Mouse (Mus musculus) midbrain, embryonic 16.5 days (tissue): ENCODE results near the gene Add1. TPM values are rescaled to one million over a fixed set of nuclear protein-coding genes. Genes with fewer than 3 reads are reported as not detected.

Source experiments
- ATAC-seq: fragments of 200-750 bp; cut with Nextera tagmentation; 2 replicates; pipeline ENCODE4 v1.8.0; 2017; ENCODE audit warnings: moderate TSS enrichment
- H3K27ac ChIP-seq: fragments of 300-500 bp; sonication (generic); 2 replicates; pipeline ENCODE4 v1.5.1; 2014; ENCODE audit warnings: mild to moderate bottlenecking, low read length, mixed read lengths
- H3K27me3 ChIP-seq: fragments of 300-500 bp; sonication (generic); 2 replicates; pipeline ENCODE4 v1.6.1; 2014; ENCODE audit warnings: low read depth, low read length, mixed read lengths; ENCODE audit not compliant: control insufficient read depth, insufficient read depth
- H3K36me3 ChIP-seq: fragments of 300-500 bp; sonication (generic); 2 replicates; pipeline ENCODE4 v1.6.1; 2014; ENCODE audit warnings: mild to moderate bottlenecking, low read length, moderate library complexity, mixed read lengths; ENCODE audit not compliant: control insufficient read depth, insufficient read depth
- H3K4me1 ChIP-seq: fragments of 300-500 bp; sonication (generic); 2 replicates; pipeline ENCODE4 v1.6.1; 2014; ENCODE audit warnings: mild to moderate bottlenecking, low read length, mixed read lengths; ENCODE audit not compliant: control insufficient read depth, insufficient read depth
- H3K4me2 ChIP-seq: fragments of 300-500 bp; sonication (generic); 2 replicates; pipeline ENCODE4 v1.6.1; 2014; ENCODE audit warnings: mild to moderate bottlenecking, low read length, mixed read lengths
- H3K4me3 ChIP-seq: fragments of 300-500 bp; sonication (generic); 2 replicates; pipeline ENCODE4 v1.5.1; 2014; ENCODE audit warnings: low read depth, mild to moderate bottlenecking, low read length, moderate library complexity, mixed read lengths
- H3K9ac ChIP-seq: fragments of 300-500 bp; sonication (generic); 2 replicates; pipeline ENCODE4 v1.6.1; 2014; ENCODE audit warnings: low read depth, low read length, mixed read lengths
- H3K9me3 ChIP-seq: fragments of 300-500 bp; sonication (generic); replicated peaks from 2 replicates; pipeline ENCODE4 v1.6.1; 2014; ENCODE audit warnings: mild to moderate bottlenecking, low read length, mixed read lengths; ENCODE audit not compliant: control insufficient read depth, poor library complexity, severe bottlenecking
- WGBS: fragments of 180-500 bp; shearing (Covaris S2); extraction: QIAGEN DNeasy Blood & Tissue Kit; methylation state at CpG from one replicate; pipeline ENCODE4 v1.1.7; 2014; 5-methylcytosine and 5-hydroxymethylcytosine counted together
- microRNA-seq: library from miRNA; unstranded; fragments of <30 nt; microRNA quantifications from one replicate; pipeline ENCODE4, GENCODE M21; 2017
- polyA plus RNA-seq: library from polyadenylated mRNA; unstranded; fragments of >200 nt; fragmentation: Nextera tagmentation; extraction: Ambion mirVana; gene quantifications from 2 replicates; pipeline ENCODE4 v1.2.1, GENCODE M21; 2015

Add1 gene
- polyA plus RNA-seq, 1 experiment from 2014 or later: 203 TPM

- no peak for ATAC-seq
- Histone ChIP-seq H3K27ac (no peak overlapping the region), H3K4me2 (no peak overlapping the region), H3K4me1 (peaks cover 8% of the 10 kb centered on the region), H3K4me3 (no peak overlapping the region), H3K27me3 (no peaks in the 10 kb centered on the region), H3K9me3 (no peaks in the 10 kb centered on the region), H3K36me3 (no peaks in the 10 kb centered on the region), H3K9ac (no peak overlapping the region)
- WGBS: 97% methylated on average over 2 of the region's 2 CpGs
These were observed 89.8 kb downstream of the Add1 start for GRCm38 (mm10) chr5:34663231-34663630.

DNA sequence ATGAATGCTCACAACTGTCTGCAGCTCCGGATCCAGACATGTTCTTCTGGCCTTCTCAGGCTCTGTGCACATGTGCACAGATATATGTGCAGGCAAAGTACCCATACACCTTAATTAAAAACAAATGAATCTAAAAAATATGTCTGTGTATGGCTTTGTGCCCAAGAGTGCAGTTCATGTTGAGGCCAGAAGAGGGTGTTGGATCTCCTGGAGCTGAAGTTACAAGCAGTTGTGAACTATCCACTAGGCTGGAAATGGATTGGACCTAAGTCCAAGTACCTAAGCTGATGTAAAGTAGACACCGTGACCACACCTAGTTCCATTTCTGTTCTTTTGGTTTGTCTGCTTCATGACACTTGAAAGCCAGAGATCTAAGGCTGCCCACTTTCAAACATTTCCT lies 96.0 kb downstream of the Add1 start:
- Histone ChIP-seq H3K4me3 (no peak overlapping the region), H3K27ac (no peak overlapping the region), H3K9ac (no peak overlapping the region), H3K4me1 (no peaks in the 10 kb centered on the region), H3K4me2 (no peak overlapping the region), H3K9me3 (no peaks in the 10 kb centered on the region), H3K36me3 (no peaks in the 10 kb centered on the region), H3K27me3 (no peaks in the 10 kb centered on the region)
- ATAC-seq: no peak
- 80% methylated on average over 2 of the region's 2 CpGs for WGBS

DNA sequence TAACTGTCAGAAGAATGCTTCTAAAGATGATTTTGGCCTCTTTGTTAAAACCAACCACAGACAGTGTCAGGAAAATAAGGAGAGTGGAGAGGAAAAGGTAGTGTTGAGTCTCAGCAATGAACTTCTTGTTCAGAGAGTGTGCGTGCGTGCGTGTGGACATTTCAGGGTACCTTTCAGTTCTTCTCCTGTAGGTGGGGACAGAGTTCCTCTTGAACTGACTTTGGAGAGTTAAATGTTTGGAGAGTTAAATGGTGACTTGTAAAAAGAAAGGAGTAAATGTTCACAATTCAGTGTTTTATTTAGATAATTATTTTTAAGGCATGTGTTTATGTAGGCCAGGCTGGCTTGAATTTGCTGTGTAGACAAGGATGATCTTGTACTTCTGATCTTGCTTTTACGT lies 96.8 kb downstream of the Add1 start:
- H3K9ac ChIP-seq: no peak overlapping the region

More for the DNA sequence above, 96.8 kb downstream of the Add1 start:
- H3K27me3 ChIP-seq: no peaks in the 10 kb centered on the region
- ATAC-seq: no peak
- no peaks in the 10 kb centered on the region for H3K9me3 ChIP-seq
- H3K4me2 ChIP-seq: no peak overlapping the region
- no peaks in the 10 kb centered on the region for H3K4me1 ChIP-seq
- 79% methylated on average over 4 of the region's 4 CpGs for WGBS
- H3K27ac ChIP-seq: no peak overlapping the region
- no peak overlapping the region for H3K4me3 ChIP-seq
- no peaks in the 10 kb centered on the region for H3K36me3 ChIP-seq

Small RNA genes within 50 kb of the gene (microRNA-seq; reads per million reads assigned to microRNA genes)
- 1.4 reads per million for gene Mir7036b

Other genes with a start within 250 kb of the Add1 start
- 127 and 131 TPM in 2 replicates for gene Rnf4, start 237.4 kb upstream of the Add1 start, polyA plus RNA-seq
- gene Fam193a, start 203.7 kb upstream of the Add1 start, polyA plus RNA-seq: 14.1 and 15.8 TPM in 2 replicates
- gene Tnip2, start 59.7 kb upstream of the Add1 start, polyA plus RNA-seq: 9.2 and 14.1 TPM in 2 replicates
- 21.8 and 28.5 TPM in 2 replicates for gene Sh3bp2, start 47.8 kb upstream of the Add1 start, polyA plus RNA-seq
- gene Mfsd10, start 63.5 kb downstream of the Add1 start, polyA plus RNA-seq: 110 TPM in 2 replicates
- gene Nop14, start 86.5 kb downstream of the Add1 start, polyA plus RNA-seq: 19.7 and 20.6 TPM in 2 replicates
- 2.8 and 3.2 TPM in 2 replicates for gene Grk4, start 86.7 kb downstream of the Add1 start, polyA plus RNA-seq
- 13.7 and 14.8 TPM in 2 replicates for gene Htt, start 188.1 kb downstream of the Add1 start, polyA plus RNA-seq